Mouse (Mus musculus): ENCODE measurements around the gene Icos. TPM values are rescaled to one million over a fixed set of nuclear protein-coding genes. Genes with fewer than 3 reads are reported as not detected.

Gene Icos
- polyA plus RNA-seq, 2 experiments from 2014 or later = 474 to 595 TPM

GRCm38 (mm10) chr1:61040401-61040800 lies 62.7 kb downstream of the Icos start:
- no peak for ATAC-seq

- ATAC-seq = no peak
Measured at GRCm38 (mm10) chr1:61042842-61043241, 65.1 kb downstream of the Icos start.

GRCm38 (mm10) chr1:61046055-61046705 lies 68.5 kb downstream of the Icos start:
- ATAC-seq = peak; percentile 79

GRCm38 (mm10) chr1:61047336-61047735 lies 69.6 kb downstream of the Icos start:
- ATAC-seq = no peak

Other genes with a start within 250 kb of the Icos start
- 100 to 1,000 TPM; 242 to 284 TPM for gene Ctla4, start 90.9 kb upstream of the Icos start, polyA plus RNA-seq (2017; shearing (Covaris generic))

Data from activated CD4-positive, CD25-positive, alpha-beta regulatory T cell, adult 4 months (primary cell).